ENCODE assay signal across 7 mouse cellular contexts in genomic region chrX:60892098-60892800, GRCm38 (mm10). TPM values are rescaled to one million over a fixed set of nuclear protein-coding genes. Genes with fewer than 3 reads are reported as not detected.
DNase-seq lines count a peak whose midpoint lies in the region; ATAC-seq lines count a peak whose summit lies in the region.

No protein-coding gene starts in this region.

- peak; percentile 5 for DNase-seq in layer of hippocampus, adult 9-11 months
- no peak for DNase-seq in layer of hippocampus, adult 9-10 months (ENCODE audit: low spot score)
- peak; percentile 4 to 27 for DNase-seq in cerebellum, adult 18-20 months
- peak; percentile 20 for DNase-seq in embryonic facial prominence, embryonic 11.5 days (ENCODE audit: low spot score)

- no peaks in the 10 kb centered on the region for H3K9me3 ChIP-seq in embryonic facial prominence, embryonic 11.5 days (replicated peaks; ENCODE audit: control insufficient read depth, low read length)
- H3K9me3 ChIP-seq in intestine, embryonic 16.5 days (ENCODE audit: control insufficient read depth, low read length) = no peaks in the 10 kb centered on the region
- no peaks in the 10 kb centered on the region for H3K9me3 ChIP-seq in midbrain, embryonic 15.5 days

- peaks cover 22% of the 10 kb centered on the region for H3K27me3 ChIP-seq in embryonic facial prominence, embryonic 11.5 days (ENCODE audit: control insufficient read depth, insufficient read depth, low read length)
- peaks cover 54% of the 10 kb centered on the region for H3K27me3 ChIP-seq in intestine, embryonic 16.5 days (replicated peaks; ENCODE audit: control insufficient read depth, insufficient read depth, low read length)
- peaks cover 13% of the 10 kb centered on the region for H3K27me3 ChIP-seq in midbrain, embryonic 15.5 days (replicated peaks)

- H3K36me3 ChIP-seq in embryonic facial prominence, embryonic 11.5 days (replicated peaks; ENCODE audit: control insufficient read depth, insufficient read depth, low read depth, low read length) = no peaks in the 10 kb centered on the region
- H3K36me3 ChIP-seq in intestine, embryonic 16.5 days (ENCODE audit: control insufficient read depth, insufficient read depth, low read length) = no peaks in the 10 kb centered on the region
- no peaks in the 10 kb centered on the region for H3K36me3 ChIP-seq in midbrain, embryonic 15.5 days (replicated peaks)

- 0 out of 2 replicates have a peak, but pooled peaks have one; percentile 26 for ATAC-seq in embryonic facial prominence, embryonic 11.5 days (replicated peaks; ENCODE audit: insufficient number of reproducible peaks, low FRiP score, low TSS enrichment, low read depth)
- ATAC-seq in intestine, embryonic 16.5 days = peak; percentile 65
- ATAC-seq in midbrain, embryonic 15.5 days (replicated peaks) = peak; percentile 84
- ATAC-seq in megakaryocyte-erythroid progenitor cell, adult 5-6 weeks (replicated peaks; ENCODE audit: low FRiP score, low TSS enrichment, poor library complexity, severe bottlenecking) = no peak

- H3K4me1 ChIP-seq in embryonic facial prominence, embryonic 11.5 days (ENCODE audit: control insufficient read depth, insufficient read depth, low read length) = no peaks in the 10 kb centered on the region
- H3K4me1 ChIP-seq in intestine, embryonic 16.5 days (ENCODE audit: control insufficient read depth, insufficient read depth, low read length) = no peaks in the 10 kb centered on the region; the same call in 1 of the 2 replicates
- H3K4me1 ChIP-seq in midbrain, embryonic 15.5 days = peaks cover 19% of the 10 kb centered on the region; the same call in 1 of the 2 replicates

- H3K4me3 ChIP-seq in embryonic facial prominence, embryonic 11.5 days (ENCODE audit: low read depth, low read length) = peak overlapping the region; percentile 40
- peak overlapping the region; percentile 49 for H3K4me3 ChIP-seq in intestine, embryonic 16.5 days (ENCODE audit: low read length)
- peak overlapping the region; percentile 56 for H3K4me3 ChIP-seq in midbrain, embryonic 15.5 days

- no peak overlapping the region for H3K27ac ChIP-seq in embryonic facial prominence, embryonic 11.5 days (replicated peaks; ENCODE audit: low read depth, low read length)
- no peak overlapping the region for H3K27ac ChIP-seq in intestine, embryonic 16.5 days (ENCODE audit: low read length)
- H3K27ac ChIP-seq in midbrain, embryonic 15.5 days = peak overlapping the region; percentile 54; the same call in 1 of the 2 replicates

- H3K9ac ChIP-seq in embryonic facial prominence, embryonic 11.5 days (replicated peaks; ENCODE audit: low read length) = peak overlapping the region; percentile 41
- H3K9ac ChIP-seq in intestine, embryonic 16.5 days (ENCODE audit: low read depth, low read length) = no peak overlapping the region
- peak overlapping the region; percentile 38 for H3K9ac ChIP-seq in midbrain, embryonic 15.5 days

- 15% methylated on average over 56 of the region's 102 CpGs for WGBS in embryonic facial prominence, embryonic 11.5 days
- WGBS in intestine, embryonic 16.5 days = 22% methylated on average over 60 of the region's 102 CpGs
- 26% methylated on average over 73 of the region's 102 CpGs for WGBS in midbrain, embryonic 15.5 days

- peak overlapping the region; percentile 67 for H3K4me2 ChIP-seq in embryonic facial prominence, embryonic 11.5 days (ENCODE audit: low read depth, low read length)
- H3K4me2 ChIP-seq in intestine, embryonic 16.5 days (ENCODE audit: low read depth, low read length) = peak overlapping the region; percentile 69
- H3K4me2 ChIP-seq in midbrain, embryonic 15.5 days = peak overlapping the region; percentile 72

RNA-seq across cellular contexts. Expression of gene Sox3, which starts 1.0 kb away (rescaled TPM):
- 1.4 and 3.5 TPM in 2 replicates for polyA plus RNA-seq in embryonic facial prominence, embryonic 11.5 days (2014; fragmentation: Nextera tagmentation; extraction: Ambion mirVana)
- not detected in 2 replicates for polyA plus RNA-seq in intestine, embryonic 16.5 days (2015; fragmentation: Nextera tagmentation; extraction: Ambion mirVana)
- polyA plus RNA-seq in midbrain, embryonic 15.5 days (2015; fragmentation: Nextera tagmentation; extraction: Ambion mirVana) = 1.9 TPM in 2 replicates
- not detected in 2 replicates for total RNA-seq in megakaryocyte-erythroid progenitor cell, adult 5-6 weeks (2014; fragmentation: Nextera tagmentation)
- not detected in 2 replicates for total RNA-seq in megakaryocyte-erythroid progenitor cell, adult 5-6 weeks (2017)
